Mouse (Mus musculus): ENCODE data around the gene Cdk5r2. TPM values are rescaled to one million over a fixed set of nuclear protein-coding genes. Genes with fewer than 3 reads are reported as not detected.

Gene Cdk5r2
- total and polyA plus RNA-seq, 2 experiments = not detected

GRCm38 (mm10) chr1:74846341-74846740, 8.4 kb upstream of the Cdk5r2 start:
- H3K79me2 ChIP-seq (ENCODE audit: control insufficient read depth, insufficient read depth, low read length) = no peaks in the 10 kb centered on the region
- H3K4me3 ChIP-seq (ENCODE audit: insufficient read depth, low read depth, low read length) = no peak overlapping the region
- no peak for DNase-seq (ENCODE audit: extremely low read depth, low read depth, low spot score)
- WGBS = 45% methylated on average over 9 of the region's 9 CpGs
- no peaks in the 10 kb centered on the region for H3K36me3 ChIP-seq (ENCODE audit: control insufficient read depth, insufficient read depth, low read length)
- no peak overlapping the region for H3K27ac ChIP-seq (replicated peaks; ENCODE audit: insufficient read depth, low read depth, low read length)
- peaks cover 7% of the 10 kb centered on the region; the same call in 1 of the 2 replicates for H3K27me3 ChIP-seq (ENCODE audit: control insufficient read depth, insufficient read depth, low read length)
- H3K9ac ChIP-seq (ENCODE audit: low read depth, low read length) = no peak overlapping the region
- TF ChIP-seq POLR2A (IDR thresholded peaks at IDR 0.05; ENCODE audit: extremely low read depth, insufficient read depth, low read length) (no peak), CTCF (IDR thresholded peaks at IDR 0.05; ENCODE audit: low read depth, low read length) (no peak)
- no peaks in the 10 kb centered on the region for H3K4me1 ChIP-seq (ENCODE audit: control insufficient read depth, insufficient read depth, low read length)

GRCm38 (mm10) chr1:74848946-74849345, 5.8 kb upstream of the Cdk5r2 start:
- no peaks in the 10 kb centered on the region for H3K79me2 ChIP-seq (ENCODE audit: control insufficient read depth, insufficient read depth, low read length)
- TF ChIP-seq CTCF (IDR thresholded peaks at IDR 0.05; ENCODE audit: low read depth, low read length) (no peak), POLR2A (IDR thresholded peaks at IDR 0.05; ENCODE audit: extremely low read depth, insufficient read depth, low read length) (no peak)
- no peak overlapping the region for H3K9ac ChIP-seq (ENCODE audit: low read depth, low read length)
- H3K36me3 ChIP-seq (ENCODE audit: control insufficient read depth, insufficient read depth, low read length) = no peaks in the 10 kb centered on the region
- H3K27ac ChIP-seq (replicated peaks; ENCODE audit: insufficient read depth, low read depth, low read length) = no peak overlapping the region
- DNase-seq (ENCODE audit: extremely low read depth, low read depth, low spot score) = no peak
- H3K4me3 ChIP-seq (ENCODE audit: insufficient read depth, low read depth, low read length) = no peak overlapping the region
- H3K4me1 ChIP-seq (ENCODE audit: control insufficient read depth, insufficient read depth, low read length) = no peaks in the 10 kb centered on the region
- WGBS = 58% methylated on average over 5 of the region's 5 CpGs
- peaks cover 10% of the 10 kb centered on the region for H3K27me3 ChIP-seq (ENCODE audit: control insufficient read depth, insufficient read depth, low read length)

- no peaks in the 10 kb centered on the region for H3K36me3 ChIP-seq (ENCODE audit: control insufficient read depth, insufficient read depth, low read length)
- H3K27me3 ChIP-seq (ENCODE audit: control insufficient read depth, insufficient read depth, low read length) = peaks cover 22% of the 10 kb centered on the region
- no peak overlapping the region for H3K27ac ChIP-seq (replicated peaks; ENCODE audit: insufficient read depth, low read depth, low read length)
- no peaks in the 10 kb centered on the region for H3K4me1 ChIP-seq (ENCODE audit: control insufficient read depth, insufficient read depth, low read length)
- no peak for DNase-seq (ENCODE audit: extremely low read depth, low read depth, low spot score)
- no peaks in the 10 kb centered on the region for H3K79me2 ChIP-seq (ENCODE audit: control insufficient read depth, insufficient read depth, low read length)
- TF ChIP-seq CTCF (IDR thresholded peaks at IDR 0.05; ENCODE audit: low read depth, low read length) (no peak), POLR2A (IDR thresholded peaks at IDR 0.05; ENCODE audit: extremely low read depth, insufficient read depth, low read length) (no peak)
- no peak overlapping the region for H3K4me3 ChIP-seq (ENCODE audit: insufficient read depth, low read depth, low read length)
- WGBS = 10% methylated on average over 6 of the region's 6 CpGs
- H3K9ac ChIP-seq (ENCODE audit: low read depth, low read length) = no peak overlapping the region
These were observed 4.5 kb upstream of the Cdk5r2 start for GRCm38 (mm10) chr1:74850251-74850650.

GRCm38 (mm10) chr1:74851001-74851775, 3.5 kb upstream of the Cdk5r2 start:
- TF ChIP-seq POLR2A (IDR thresholded peaks at IDR 0.05; ENCODE audit: extremely low read depth, insufficient read depth, low read length) = no peak
- TF ChIP-seq CTCF (IDR thresholded peaks at IDR 0.05; ENCODE audit: low read depth, low read length) = no peak
- 18% methylated on average over 6 of the region's 6 CpGs for WGBS

GRCm38 (mm10) chr1:74855156-74855555, 422 bp downstream of the Cdk5r2 start:
- Histone ChIP-seq H3K4me3 (ENCODE audit: insufficient read depth, low read depth, low read length) (no peak overlapping the region; the same call in 1 of the 2 replicates), H3K4me1 (ENCODE audit: control insufficient read depth, insufficient read depth, low read length) (no peaks in the 10 kb centered on the region; the same call in 1 of the 2 replicates), H3K9ac (ENCODE audit: low read depth, low read length) (no peak overlapping the region), H3K27ac (replicated peaks; ENCODE audit: insufficient read depth, low read depth, low read length) (no peak overlapping the region), H3K27me3 (ENCODE audit: control insufficient read depth, insufficient read depth, low read length) (peaks cover 36% of the 10 kb centered on the region), H3K79me2 (ENCODE audit: control insufficient read depth, insufficient read depth, low read length) (no peaks in the 10 kb centered on the region), H3K36me3 (ENCODE audit: control insufficient read depth, insufficient read depth, low read length) (no peaks in the 10 kb centered on the region)
- no peak for DNase-seq (ENCODE audit: extremely low read depth, low read depth, low spot score)
- WGBS = 2% methylated on average over 48 of the region's 48 CpGs
- TF ChIP-seq CTCF (IDR thresholded peaks at IDR 0.05; ENCODE audit: low read depth, low read length) (no peak), POLR2A (IDR thresholded peaks at IDR 0.05; ENCODE audit: extremely low read depth, insufficient read depth, low read length) (no peak)

More at GRCm38 (mm10) chr1:74851001-74851775, 3.5 kb upstream of the Cdk5r2 start:
- H3K4me3 ChIP-seq (ENCODE audit: insufficient read depth, low read depth, low read length) = no peak overlapping the region
- H3K9ac ChIP-seq (ENCODE audit: low read depth, low read length) = no peak overlapping the region
- H3K4me1 ChIP-seq (ENCODE audit: control insufficient read depth, insufficient read depth, low read length) = no peaks in the 10 kb centered on the region
- peaks cover 31% of the 10 kb centered on the region for H3K27me3 ChIP-seq (ENCODE audit: control insufficient read depth, insufficient read depth, low read length)
- no peak overlapping the region for H3K27ac ChIP-seq (replicated peaks; ENCODE audit: insufficient read depth, low read depth, low read length)
- H3K36me3 ChIP-seq (ENCODE audit: control insufficient read depth, insufficient read depth, low read length) = no peaks in the 10 kb centered on the region
- no peaks in the 10 kb centered on the region for H3K79me2 ChIP-seq (ENCODE audit: control insufficient read depth, insufficient read depth, low read length)
- no peak for DNase-seq (ENCODE audit: extremely low read depth, low read depth, low spot score)
